Mouse (Mus musculus) left cerebral cortex, adult 2 months (tissue): ENCODE results near the gene Manba. TPM values are rescaled to one million over a fixed set of nuclear protein-coding genes. Genes with fewer than 3 reads are reported as not detected.
A peak's percentile ranks its signal among the peaks of the same experiment; 100 is the strongest.

ENCODE experiments used
- DNase-seq, 2 experiments: peaks; one replicate each; pipeline ENCODE4 v3.0.0; 2021 to 2022; ENCODE audit warnings: low spot score in 2 of 2, mixed read lengths in 1 of 2; ENCODE audit errors: extremely low spot score in 1 of 2
- H3K27ac ChIP-seq: fragments of 200-600 bp; 2 replicates; pipeline ENCODE4 v1.8.1; 2022
- H3K4me3 ChIP-seq: fragments of 200-600 bp; 2 replicates; pipeline ENCODE4 v1.8.1; 2022
- CTCF ChIP-seq: fragments of 200-600 bp; IDR thresholded peaks from 2 replicates; pipeline ENCODE4 v1.8.1; 2022; ENCODE audit warnings: antibody characterized with exemption, mild to moderate bottlenecking, moderate library complexity
- intact Hi-C: fragments of 180-260 bp; cut with DNase I; formaldehyde crosslinking; loops from one replicate; pipeline ENCODE4 v1.15.1; 2025
- total RNA-seq, 2 experiments: library from RNA; stranded (reverse); gene quantifications; 2 replicates each; pipeline ENCODE4 v1.2.3; 2021

Gene Manba
- total RNA-seq, 2 experiments from 2014 or later: 8.9 to 15.5 TPM

DNA sequence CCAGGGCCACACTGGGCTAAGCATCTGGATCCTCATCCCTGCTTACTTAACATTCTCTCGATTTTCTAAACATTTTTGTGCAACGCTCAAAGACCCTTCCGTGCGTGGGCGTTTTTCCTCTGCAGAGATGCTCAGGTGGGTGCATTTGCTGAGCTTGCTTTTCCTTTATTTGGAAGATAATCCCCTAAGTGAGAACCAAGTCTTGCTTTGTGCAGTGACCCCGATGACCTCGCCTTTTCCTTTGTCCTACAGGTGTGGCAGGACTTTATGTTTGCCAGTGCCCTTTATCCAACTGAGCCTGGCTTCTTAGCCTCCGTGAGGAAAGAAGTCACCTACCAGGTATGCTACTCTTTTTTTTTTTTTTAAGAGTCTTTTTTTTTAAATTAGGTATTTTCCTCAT is 61.9 kb downstream of the Manba start:
- no peak for TF ChIP-seq CTCF
- Histone ChIP-seq H3K4me3 (no peak overlapping the region), H3K27ac (no peak overlapping the region)
- intact Hi-C loops: loop anchor here (10.0 kb wide), 1 partner anchor 288 kb away; no protein-coding TSS in a partner anchor
- DNase-seq: no peak

DNA sequence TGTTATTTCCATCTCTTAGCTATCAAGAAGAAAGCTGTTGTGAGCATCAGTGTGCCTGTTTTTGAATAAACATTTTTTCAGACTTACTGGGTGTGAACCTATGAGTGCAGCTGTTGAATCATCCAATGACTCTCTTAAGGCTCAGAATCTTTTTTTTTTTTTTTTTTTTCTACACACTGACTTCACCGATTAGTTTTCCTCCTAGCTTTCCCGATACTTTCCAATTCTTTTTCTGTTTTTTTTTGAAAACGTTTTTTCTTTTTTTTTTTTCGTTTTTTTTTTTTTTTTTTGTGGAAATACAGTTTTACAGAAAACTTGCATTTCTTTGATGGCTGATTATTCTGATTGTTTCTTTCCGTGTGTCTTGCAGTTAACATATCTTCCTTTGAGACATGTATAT is 67.5 kb downstream of the Manba start:
- no peak for TF ChIP-seq CTCF
- H3K4me3 ChIP-seq: no peak overlapping the region
- DNase-seq: no peak
- intact Hi-C loops: no loop called here
- no peak overlapping the region for H3K27ac ChIP-seq

DNA sequence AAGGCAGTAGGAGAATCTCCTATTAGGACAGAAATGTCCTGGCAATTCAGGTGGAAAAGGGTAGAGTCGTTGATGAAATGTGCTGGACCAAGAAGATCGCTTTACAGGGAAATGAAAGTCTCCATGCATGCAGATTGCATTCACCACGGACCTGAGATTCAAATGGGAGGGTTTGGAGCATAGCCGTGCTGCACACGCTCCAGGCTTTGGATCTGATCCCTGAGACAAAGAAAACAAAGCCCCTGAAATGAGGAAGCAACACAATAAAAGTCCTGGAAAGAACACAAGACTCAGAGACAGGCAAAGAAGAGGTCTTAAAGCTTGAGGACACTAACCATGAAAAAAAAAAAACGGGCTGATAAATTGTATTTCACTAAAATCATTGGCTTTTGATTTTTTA is 69.8 kb downstream of the Manba start:
- no peak for TF ChIP-seq CTCF
- no peak overlapping the region for H3K27ac ChIP-seq
- no peak overlapping the region for H3K4me3 ChIP-seq
- DNase-seq: no peak
- intact Hi-C loops: no loop called here

DNA sequence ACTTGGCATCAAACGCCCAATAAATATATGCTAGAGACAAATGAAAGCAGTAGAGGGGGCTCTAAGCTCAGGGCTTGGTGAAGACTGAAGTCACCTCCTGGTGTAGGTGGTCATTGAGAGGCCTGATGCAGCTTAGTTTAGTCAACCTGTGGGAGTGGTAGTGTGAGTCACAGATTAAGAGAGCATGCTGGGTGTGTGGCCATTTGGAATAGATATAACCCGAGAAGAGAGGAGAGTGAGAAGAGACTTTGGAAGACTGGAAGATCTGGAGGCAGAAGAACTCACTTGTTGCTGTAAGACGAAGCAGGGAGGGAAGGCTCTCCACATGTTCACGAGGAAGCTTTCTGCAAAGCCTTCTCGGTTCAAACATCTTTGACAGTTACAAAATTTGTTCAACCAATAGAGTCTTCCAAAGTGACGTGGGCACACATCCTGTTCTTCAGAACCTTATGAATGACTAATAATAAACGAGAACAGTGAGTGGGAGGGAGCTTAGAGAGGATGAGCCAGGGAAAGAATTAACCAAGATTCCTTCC is 70.7 kb downstream of the Manba start:
- no peak overlapping the region for H3K4me3 ChIP-seq
- intact Hi-C loops: loop anchor here (1.0 to 2.0 kb wide), 2 partner anchors 157 to 175 kb away; no protein-coding TSS in a partner anchor
- TF ChIP-seq CTCF: peak; percentile 47
- no peak overlapping the region for H3K27ac ChIP-seq
- peak in 1 of 2 experiments; percentile 12 for DNase-seq

DNA sequence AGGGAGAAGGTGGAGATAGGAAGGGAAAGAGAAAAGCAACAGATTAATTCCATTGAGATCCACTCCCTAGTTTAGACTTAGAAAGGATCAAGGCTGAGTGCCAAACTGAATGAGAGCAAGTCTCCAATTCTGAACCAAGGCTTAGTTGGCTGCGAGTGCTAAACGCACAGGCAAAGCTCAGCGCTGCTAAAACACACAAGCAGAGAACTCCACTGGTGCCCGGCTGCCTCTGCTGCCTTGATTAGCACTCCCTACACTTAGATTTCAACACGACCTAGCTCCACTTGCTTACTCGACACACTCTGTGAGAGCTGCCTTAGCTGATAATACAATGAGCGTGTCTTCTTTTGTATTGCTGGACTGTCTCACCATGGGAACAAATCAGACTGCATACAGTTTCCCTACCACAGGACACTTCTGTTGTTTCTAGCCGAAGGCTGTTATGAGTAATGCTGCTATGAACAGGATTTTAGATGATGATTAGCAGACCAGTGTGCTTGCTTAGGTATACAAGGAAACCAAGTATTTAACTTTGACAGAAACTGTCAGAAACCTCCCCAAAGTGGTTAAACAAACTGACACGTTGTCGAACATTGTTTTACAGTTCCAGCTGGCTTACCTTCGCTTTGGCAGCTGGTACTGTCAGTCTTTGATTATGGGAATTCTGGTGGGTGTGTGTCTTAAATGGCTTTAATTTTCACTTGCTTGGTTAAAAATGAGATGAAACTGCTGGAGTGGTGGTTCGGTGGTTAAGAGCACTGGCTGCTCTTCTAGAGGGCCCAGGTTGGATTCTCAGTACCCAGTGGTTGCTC is 71.6 kb downstream of the Manba start:
- no peak overlapping the region for H3K4me3 ChIP-seq
- TF ChIP-seq CTCF: no peak
- no peak overlapping the region for H3K27ac ChIP-seq
- no peak for DNase-seq
- intact Hi-C loops: loop anchor here (1.0 to 2.0 kb wide), 2 partner anchors 156 to 174 kb away; no protein-coding TSS in a partner anchor

DNA sequence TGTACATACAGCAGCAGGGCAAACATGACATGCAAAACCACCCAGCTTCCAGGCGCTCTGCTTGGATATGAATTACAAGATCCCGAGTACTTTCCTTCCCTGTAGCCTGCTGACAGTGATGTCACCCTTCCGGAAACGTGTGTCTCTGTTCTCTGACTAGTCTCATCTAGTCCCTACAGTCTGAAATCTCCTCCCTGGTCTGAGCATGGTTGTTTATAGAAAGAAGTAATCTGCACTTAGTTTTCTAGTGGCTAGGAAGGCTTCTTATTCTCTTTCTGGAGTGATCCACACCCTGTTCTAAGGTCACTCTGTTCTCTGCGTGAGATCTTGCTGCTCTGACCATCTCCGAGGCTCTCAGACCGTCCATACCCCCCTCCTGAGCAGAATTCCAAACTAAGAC is 76.6 kb downstream of the Manba start:
- Histone ChIP-seq H3K4me3 (no peak overlapping the region), H3K27ac (no peak overlapping the region)
- no peak for DNase-seq
- TF ChIP-seq CTCF: no peak
- intact Hi-C loops: no loop called here

DNA sequence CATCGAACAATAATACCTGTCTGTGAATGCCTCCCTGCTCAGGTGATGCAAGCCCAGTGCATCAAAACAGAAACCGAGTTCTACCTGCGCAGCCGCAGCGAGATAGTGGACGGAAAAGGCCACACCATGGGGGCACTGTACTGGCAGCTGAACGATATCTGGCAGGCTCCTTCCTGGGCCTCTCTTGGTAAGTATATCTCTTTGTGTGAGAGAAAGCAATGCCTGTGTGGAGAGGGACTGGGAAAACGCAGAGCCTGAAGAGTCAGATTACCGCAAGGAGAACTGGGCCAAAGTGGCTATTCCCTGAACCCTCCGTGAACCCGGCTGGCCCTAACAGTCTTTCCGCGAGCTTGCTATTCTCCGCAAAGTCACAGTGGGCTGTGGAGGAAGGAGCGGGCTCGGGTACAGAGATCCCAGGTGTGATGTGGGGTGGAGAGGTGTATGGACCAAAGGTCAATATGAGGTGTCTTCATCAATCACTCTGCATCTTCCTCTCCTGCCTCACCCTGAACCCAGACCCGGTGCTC is 77.8 kb downstream of the Manba start:
- Histone ChIP-seq H3K27ac (no peak overlapping the region), H3K4me3 (no peak overlapping the region)
- no peak for DNase-seq
- no peak for TF ChIP-seq CTCF
- intact Hi-C loops: no loop called here

DNA sequence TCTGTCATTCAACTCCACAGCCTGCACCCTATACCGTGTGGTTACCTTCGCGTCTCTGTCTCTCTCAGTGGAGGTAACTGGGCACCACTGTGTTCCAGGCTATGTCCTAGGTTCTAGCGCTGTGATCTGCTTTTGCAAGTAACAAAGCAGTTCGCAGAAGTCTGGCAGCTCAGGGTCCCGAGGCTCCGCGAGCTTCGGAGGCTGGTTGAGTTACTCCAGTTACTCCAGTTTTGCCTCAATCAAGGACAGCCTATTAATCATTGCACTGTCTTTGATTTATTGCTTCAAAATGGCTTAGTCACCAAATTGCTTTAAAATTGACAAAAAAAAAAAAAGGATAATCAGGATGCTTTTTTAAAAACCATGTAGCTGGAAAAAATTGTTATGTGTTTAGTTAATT is 79.3 kb downstream of the Manba start:
- Histone ChIP-seq H3K4me3 (no peak overlapping the region), H3K27ac (no peak overlapping the region)
- no peak for TF ChIP-seq CTCF
- intact Hi-C loops: no loop called here
- DNase-seq: no peak

DNA sequence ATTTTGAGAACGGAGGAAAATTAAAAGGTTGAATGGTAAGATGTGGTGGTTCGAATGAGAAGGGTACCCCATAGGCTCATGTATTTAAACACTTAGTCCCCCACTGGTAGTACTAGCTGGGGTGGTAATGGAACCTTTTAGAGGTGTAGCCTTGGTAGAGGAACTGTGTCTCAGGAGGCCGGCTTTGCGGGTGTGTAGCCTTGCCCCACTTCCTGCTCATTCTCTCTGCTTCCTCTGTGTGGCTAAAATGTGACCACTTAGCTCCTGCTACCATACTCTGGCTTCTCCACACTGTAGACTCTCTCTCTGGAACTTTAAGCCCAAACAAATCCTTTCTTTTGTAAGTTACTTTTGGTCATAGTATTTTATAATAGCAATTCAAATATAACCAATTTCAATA is 79.9 kb downstream of the Manba start:
- intact Hi-C loops: no loop called here
- DNase-seq: no peak
- H3K4me3 ChIP-seq: no peak overlapping the region
- no peak for TF ChIP-seq CTCF
- H3K27ac ChIP-seq: no peak overlapping the region

DNA sequence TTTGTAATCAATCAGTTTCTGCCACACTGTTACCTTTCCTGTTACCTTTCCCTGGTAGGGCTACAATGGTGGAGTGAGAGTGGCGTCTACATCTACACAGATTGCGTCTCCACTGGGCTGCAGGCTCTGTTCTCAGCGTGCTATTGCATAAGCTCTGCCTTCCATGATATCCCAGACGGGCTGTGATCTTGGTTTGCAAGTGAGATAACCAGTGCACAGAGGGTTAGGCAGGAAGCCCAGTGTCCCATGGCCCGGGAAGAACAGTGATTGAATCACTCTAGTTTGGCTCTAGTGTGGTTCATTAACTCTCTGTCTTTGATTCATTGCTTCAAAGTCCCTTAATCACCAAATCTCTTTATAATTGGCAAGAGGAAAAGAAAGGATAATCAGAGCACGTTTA is 82.5 kb downstream of the Manba start:
- TF ChIP-seq CTCF: no peak
- H3K27ac ChIP-seq: no peak overlapping the region
- intact Hi-C loops: no loop called here
- no peak for DNase-seq
- H3K4me3 ChIP-seq: no peak overlapping the region

DNA sequence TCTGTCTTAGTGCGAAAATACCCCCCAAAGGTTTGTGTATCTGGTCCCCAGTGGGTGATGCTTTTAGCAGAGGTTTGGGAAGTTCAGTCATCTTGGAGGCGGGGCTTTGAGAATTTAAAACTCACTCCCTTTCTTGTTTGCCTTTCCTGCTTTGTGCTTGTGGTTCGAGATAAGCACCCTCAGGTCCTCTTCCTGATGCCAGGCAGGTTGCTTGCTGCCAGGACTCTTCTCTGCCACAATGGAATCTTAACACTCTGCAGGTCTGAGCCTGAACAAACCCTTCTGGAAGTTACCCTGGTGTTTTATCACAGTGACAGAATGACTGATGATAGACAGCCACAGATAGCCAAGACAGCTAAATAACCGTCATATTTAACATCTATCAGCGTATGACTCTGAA is 83.2 kb downstream of the Manba start:
- DNase-seq: no peak
- intact Hi-C loops: no loop called here
- H3K4me3 ChIP-seq: no peak overlapping the region
- H3K27ac ChIP-seq: no peak overlapping the region
- no peak for TF ChIP-seq CTCF

DNA sequence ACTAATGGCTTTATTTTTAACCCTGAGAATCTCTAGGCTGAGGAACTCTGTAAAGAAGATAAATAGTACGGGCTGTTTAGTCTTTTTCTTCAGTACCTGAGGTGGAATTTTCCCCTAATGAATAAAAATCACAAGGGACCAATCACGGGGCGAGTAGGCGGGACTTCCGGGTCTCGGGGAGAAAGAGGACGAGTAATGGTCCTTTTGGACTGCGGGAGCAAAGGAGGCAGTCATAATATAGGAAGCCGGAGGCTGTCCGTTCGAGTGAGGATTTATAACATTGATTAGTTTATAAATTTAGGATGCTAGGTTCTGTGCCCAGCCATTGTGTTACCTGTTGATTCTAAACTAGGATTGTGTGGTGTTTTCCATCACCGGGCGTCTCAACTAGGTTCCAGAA is 86.1 kb downstream of the Manba start:
- no peak overlapping the region for H3K27ac ChIP-seq
- intact Hi-C loops: no loop called here
- no peak overlapping the region for H3K4me3 ChIP-seq
- TF ChIP-seq CTCF: no peak
- no peak for DNase-seq

DNA sequence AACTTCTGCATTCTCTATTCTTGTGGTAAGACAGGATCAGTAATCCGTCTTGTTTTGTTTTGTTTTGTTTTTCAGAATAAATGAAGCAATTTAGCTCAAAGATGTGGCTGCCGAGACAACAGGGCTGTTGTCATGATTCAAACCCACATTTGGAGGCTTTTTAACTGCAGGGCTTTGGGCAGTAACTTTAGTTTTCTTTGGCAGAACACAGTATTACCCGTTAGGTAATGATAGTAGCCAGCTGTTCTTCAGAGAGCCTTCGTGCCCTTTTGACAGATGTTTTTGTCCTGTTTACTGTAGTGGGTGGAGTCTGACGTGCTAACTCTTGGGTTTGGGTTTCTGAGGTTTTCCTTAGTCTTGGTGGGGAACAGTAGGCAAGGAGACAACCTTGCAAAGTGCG is 87.6 kb downstream of the Manba start:
- Histone ChIP-seq H3K4me3 (no peak overlapping the region), H3K27ac (no peak overlapping the region)
- no peak for DNase-seq
- intact Hi-C loops: no loop called here
- TF ChIP-seq CTCF: no peak
